Mouse (Mus musculus): ENCODE results near the gene Myo5a. TPM values are rescaled to one million over a fixed set of nuclear protein-coding genes. Genes with fewer than 3 reads are reported as not detected.
"Not testable (repeated sequence)": the region's sequence is repeated elsewhere in the genome, so short reads cannot be mapped to it uniquely, and the experiment has no call there.

The Myo5a gene
- polyA plus RNA-seq, 1 experiment from 2014 or later = 25.1 TPM

DNA sequence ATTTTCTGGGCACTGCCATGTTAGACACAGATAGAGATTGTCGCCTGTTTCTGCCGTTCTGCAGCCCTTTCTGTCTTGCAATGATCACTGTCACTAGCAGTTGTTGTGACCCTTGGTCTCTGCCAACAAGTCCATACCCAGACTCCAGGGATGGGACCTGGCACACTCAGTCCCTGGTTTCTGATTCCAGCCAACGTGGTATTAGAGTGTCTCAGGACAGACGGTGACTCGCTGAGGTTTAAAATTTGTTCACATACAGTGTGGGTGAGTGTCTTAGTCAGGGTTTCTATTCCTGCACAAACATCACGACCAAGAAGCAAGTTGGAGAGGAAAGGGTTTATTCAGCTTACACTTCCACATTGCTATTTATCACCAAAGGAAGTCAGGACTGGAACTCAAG lies 182.3 kb downstream of the Myo5a start:
- H3K9me3 ChIP-seq (ENCODE audit: control insufficient read depth, low read length); H3K27ac ChIP-seq (replicated peaks; ENCODE audit: low read depth, low read length); H3K9ac ChIP-seq (ENCODE audit: low read depth, low read length); H3K4me2 ChIP-seq (ENCODE audit: low read depth, low read length); H3K36me3 ChIP-seq (ENCODE audit: control insufficient read depth, insufficient read depth, low read length); DNase-seq (ENCODE audit: low spot score); ATAC-seq (ENCODE audit: low read depth); H3K27me3 ChIP-seq (replicated peaks; ENCODE audit: control insufficient read depth, insufficient read depth, low read length); H3K4me1 ChIP-seq (ENCODE audit: control insufficient read depth, insufficient read depth, low read length); H3K4me3 ChIP-seq (ENCODE audit: low read depth, low read length): not testable (repeated sequence)
- 62% methylated on average over 6 of the region's 6 CpGs for WGBS

DNA sequence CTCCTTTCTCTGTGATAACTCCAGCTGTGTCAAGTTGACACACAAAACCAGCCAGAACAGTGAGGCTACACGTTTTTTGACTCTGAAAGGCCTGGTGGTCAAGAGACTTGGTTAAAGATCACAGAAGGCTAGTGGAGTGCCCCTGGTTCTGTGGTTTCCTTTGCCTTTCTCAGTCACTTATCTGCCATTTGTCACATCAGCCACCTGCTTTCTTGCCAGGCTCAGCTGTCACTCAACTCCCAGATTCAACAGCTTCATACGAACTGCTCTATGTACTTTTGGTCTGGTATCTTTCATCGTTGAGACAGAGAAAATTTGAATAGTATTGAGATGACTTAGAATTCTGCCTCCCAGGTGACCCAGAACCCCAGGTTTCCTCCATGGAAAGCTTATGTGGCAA lies 183.0 kb downstream of the Myo5a start:
- 47% methylated on average over 3 of the region's 3 CpGs for WGBS
- H3K27ac ChIP-seq (replicated peaks; ENCODE audit: low read depth, low read length) = peak overlapping the region; percentile 21; the same call in 1 of the 2 replicates

DNA sequence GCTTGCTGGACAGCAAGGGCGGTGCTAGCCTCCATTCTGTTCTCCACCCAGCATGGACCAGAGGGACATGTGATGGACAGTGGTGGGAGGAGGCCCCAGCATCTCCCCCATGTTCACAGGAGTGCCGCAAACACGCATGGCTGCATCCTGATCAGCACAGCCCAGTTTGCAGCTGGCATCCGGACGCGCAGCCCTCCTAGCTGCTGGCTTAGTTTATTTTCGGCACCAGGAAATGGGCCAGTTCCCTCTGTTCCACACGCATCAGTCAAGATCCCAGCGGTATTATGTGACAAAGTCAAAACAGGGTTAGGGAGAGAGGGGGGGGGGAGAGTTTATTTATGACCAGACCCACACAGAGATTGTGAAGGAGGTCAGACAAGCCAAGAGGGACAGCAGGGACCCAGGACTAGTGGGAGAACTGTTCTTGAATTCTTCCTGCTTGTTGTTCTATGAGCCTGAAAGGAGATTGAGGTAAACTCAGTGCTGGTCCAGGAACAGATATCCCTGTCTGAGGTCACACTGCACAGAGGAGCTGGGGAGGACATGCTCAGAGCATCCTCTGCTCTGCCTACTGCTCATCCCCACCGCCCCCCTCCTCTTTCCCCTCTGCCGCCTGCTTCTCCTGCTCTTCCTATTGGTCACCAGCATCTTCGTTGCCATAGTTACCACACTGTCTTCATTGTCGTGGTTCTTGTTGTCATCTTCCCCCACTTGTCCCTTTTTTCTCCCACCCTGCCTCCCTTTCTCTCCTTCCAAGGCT lies 183.6 kb downstream of the Myo5a start:
- Histone ChIP-seq H3K9ac (ENCODE audit: low read depth, low read length) (no peak overlapping the region), H3K4me1 (ENCODE audit: control insufficient read depth, insufficient read depth, low read length) (no peaks in the 10 kb centered on the region; the same call in 1 of the 2 replicates), H3K4me3 (ENCODE audit: low read depth, low read length) (no peak overlapping the region), H3K36me3 (ENCODE audit: control insufficient read depth, insufficient read depth, low read length) (no peaks in the 10 kb centered on the region), H3K4me2 (ENCODE audit: low read depth, low read length) (no peak overlapping the region), H3K27ac (replicated peaks; ENCODE audit: low read depth, low read length) (peak overlapping the region; percentile 21; the same call in 1 of the 2 replicates), H3K27me3 (replicated peaks; ENCODE audit: control insufficient read depth, insufficient read depth, low read length) (no peaks in the 10 kb centered on the region), H3K9me3 (ENCODE audit: control insufficient read depth, low read length) (no peaks in the 10 kb centered on the region)
- peak; percentile 52 for DNase-seq (ENCODE audit: low spot score)
- WGBS = 57% methylated on average over 13 of the region's 13 CpGs
- ATAC-seq (ENCODE audit: low read depth) = peak; percentile 67; the same call in 1 of the 2 replicates

More for the DNA sequence above, 183.0 kb downstream of the Myo5a start:
- DNase-seq (ENCODE audit: low spot score) (no peak), ATAC-seq (ENCODE audit: low read depth) (no peak)
- Histone ChIP-seq H3K9ac (ENCODE audit: low read depth, low read length) (no peak overlapping the region), H3K27me3 (replicated peaks; ENCODE audit: control insufficient read depth, insufficient read depth, low read length) (no peaks in the 10 kb centered on the region), H3K36me3 (ENCODE audit: control insufficient read depth, insufficient read depth, low read length) (no peaks in the 10 kb centered on the region), H3K4me2 (ENCODE audit: low read depth, low read length) (no peak overlapping the region), H3K4me1 (ENCODE audit: control insufficient read depth, insufficient read depth, low read length) (no peaks in the 10 kb centered on the region; the same call in 1 of the 2 replicates), H3K9me3 (ENCODE audit: control insufficient read depth, low read length) (no peaks in the 10 kb centered on the region), H3K4me3 (ENCODE audit: low read depth, low read length) (no peak overlapping the region)

DNA sequence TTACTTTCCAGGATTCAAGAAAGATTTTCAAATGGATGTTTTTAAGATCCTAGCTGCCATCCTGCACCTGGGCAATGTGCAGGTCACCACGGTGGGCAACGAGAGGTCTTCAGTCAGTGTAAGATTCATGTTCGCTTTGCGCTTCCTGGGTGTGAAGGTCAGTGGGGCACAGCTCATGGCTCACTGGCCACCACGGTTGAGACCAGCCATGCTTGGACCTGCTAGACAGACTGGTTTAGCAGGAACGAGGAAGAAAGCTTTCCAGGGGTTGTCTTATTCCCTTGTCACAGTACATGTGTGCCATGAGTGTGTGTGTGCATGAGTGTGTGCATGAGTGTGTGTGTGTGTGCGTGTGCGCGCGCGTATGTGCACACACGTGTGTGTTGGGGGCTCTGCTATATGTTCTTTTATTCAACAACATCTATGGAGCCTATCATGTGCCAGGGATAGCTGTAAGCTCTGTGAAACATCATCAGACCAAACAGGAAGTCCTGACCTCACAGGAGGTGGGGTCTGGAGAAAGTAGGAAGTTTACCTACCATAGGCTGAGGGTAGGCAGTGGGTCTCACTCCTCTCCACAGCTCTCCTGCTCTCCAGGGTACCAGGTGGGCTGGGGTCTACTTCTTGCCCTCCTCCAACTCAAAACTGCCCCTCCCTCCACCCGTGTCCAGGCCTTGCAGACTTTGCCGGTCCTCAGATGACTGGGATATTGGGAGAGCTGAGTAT lies 185.2 kb downstream of the Myo5a start:
- Histone ChIP-seq H3K4me3 (ENCODE audit: low read depth, low read length) (no peak overlapping the region), H3K36me3 (ENCODE audit: control insufficient read depth, insufficient read depth, low read length) (no peaks in the 10 kb centered on the region), H3K4me1 (ENCODE audit: control insufficient read depth, insufficient read depth, low read length) (no peaks in the 10 kb centered on the region; the same call in 1 of the 2 replicates), H3K9me3 (ENCODE audit: control insufficient read depth, low read length) (no peaks in the 10 kb centered on the region), H3K27me3 (replicated peaks; ENCODE audit: control insufficient read depth, insufficient read depth, low read length) (no peaks in the 10 kb centered on the region), H3K27ac (replicated peaks; ENCODE audit: low read depth, low read length) (no peak overlapping the region), H3K9ac (ENCODE audit: low read depth, low read length) (no peak overlapping the region), H3K4me2 (ENCODE audit: low read depth, low read length) (no peak overlapping the region)
- WGBS = 88% methylated on average over 14 of the region's 14 CpGs
- DNase-seq (ENCODE audit: low spot score) (no peak), ATAC-seq (ENCODE audit: low read depth) (no peak)

DNA sequence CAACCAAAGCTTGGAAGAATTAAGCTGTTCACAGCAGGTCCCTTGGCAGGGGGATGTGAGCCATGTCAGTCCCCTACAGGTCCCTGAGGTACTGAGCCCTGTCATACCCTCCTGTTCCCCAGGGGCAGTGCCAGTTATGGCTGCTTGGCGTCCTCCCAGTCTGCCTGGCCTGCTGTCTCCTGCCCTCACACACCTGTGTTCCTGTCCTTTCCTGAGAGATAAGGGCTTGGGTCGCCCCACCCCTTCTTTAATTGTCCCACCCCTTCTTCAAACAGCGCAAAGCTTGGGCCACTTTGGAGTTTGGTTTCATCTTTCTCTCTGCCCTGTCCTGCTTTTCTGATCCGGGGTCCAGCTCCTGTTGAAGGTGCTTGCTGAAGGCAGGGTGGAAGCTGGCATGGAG lies 188.0 kb downstream of the Myo5a start:
- no peaks in the 10 kb centered on the region for H3K27me3 ChIP-seq (replicated peaks; ENCODE audit: control insufficient read depth, insufficient read depth, low read length)
- H3K9me3 ChIP-seq (ENCODE audit: control insufficient read depth, low read length) = no peaks in the 10 kb centered on the region
- WGBS = 74% methylated on average over 4 of the region's 4 CpGs
- H3K36me3 ChIP-seq (ENCODE audit: control insufficient read depth, insufficient read depth, low read length) = no peaks in the 10 kb centered on the region
- no peak overlapping the region for H3K4me2 ChIP-seq (ENCODE audit: low read depth, low read length)
- no peak overlapping the region for H3K9ac ChIP-seq (ENCODE audit: low read depth, low read length)
- H3K27ac ChIP-seq (replicated peaks; ENCODE audit: low read depth, low read length) = no peak overlapping the region
- H3K4me3 ChIP-seq (ENCODE audit: low read depth, low read length) = no peak overlapping the region
- no peak for ATAC-seq (ENCODE audit: low read depth)
- DNase-seq (ENCODE audit: low spot score) = no peak
- no peaks in the 10 kb centered on the region; the same call in 1 of the 2 replicates for H3K4me1 ChIP-seq (ENCODE audit: control insufficient read depth, insufficient read depth, low read length)

DNA sequence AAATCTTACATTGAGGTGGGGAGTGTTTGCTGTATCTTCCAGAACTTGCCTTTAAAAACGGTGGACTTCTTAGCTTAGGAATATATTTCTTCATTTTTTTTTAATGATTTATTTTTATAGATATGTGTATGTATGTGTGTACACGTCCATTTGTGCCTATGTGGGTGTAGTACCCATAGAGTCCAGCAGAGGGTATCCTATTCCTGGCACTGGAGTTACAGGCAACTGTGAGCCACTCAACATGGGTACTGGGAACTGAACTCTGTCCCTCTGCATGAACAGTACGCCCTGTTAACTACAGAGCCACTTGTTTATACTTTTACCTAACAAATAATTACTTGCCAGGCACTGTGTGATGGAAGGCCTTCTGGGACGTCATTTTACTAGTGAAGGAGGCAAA lies 188.8 kb downstream of the Myo5a start:
- 86% methylated on average over 4 of the region's 4 CpGs for WGBS
- no peaks in the 10 kb centered on the region for H3K4me1 ChIP-seq (ENCODE audit: control insufficient read depth, insufficient read depth, low read length)
- no peak overlapping the region for H3K4me3 ChIP-seq (ENCODE audit: low read depth, low read length)
- H3K4me2 ChIP-seq (ENCODE audit: low read depth, low read length) = no peak overlapping the region
- ATAC-seq (ENCODE audit: low read depth) (no peak), DNase-seq (ENCODE audit: low spot score) (no peak)
- no peak overlapping the region for H3K27ac ChIP-seq (replicated peaks; ENCODE audit: low read depth, low read length)
- no peaks in the 10 kb centered on the region for H3K9me3 ChIP-seq (ENCODE audit: control insufficient read depth, low read length)
- no peaks in the 10 kb centered on the region for H3K27me3 ChIP-seq (replicated peaks; ENCODE audit: control insufficient read depth, insufficient read depth, low read length)
- H3K9ac ChIP-seq (ENCODE audit: low read depth, low read length) = no peak overlapping the region
- no peaks in the 10 kb centered on the region for H3K36me3 ChIP-seq (ENCODE audit: control insufficient read depth, insufficient read depth, low read length)

DNA sequence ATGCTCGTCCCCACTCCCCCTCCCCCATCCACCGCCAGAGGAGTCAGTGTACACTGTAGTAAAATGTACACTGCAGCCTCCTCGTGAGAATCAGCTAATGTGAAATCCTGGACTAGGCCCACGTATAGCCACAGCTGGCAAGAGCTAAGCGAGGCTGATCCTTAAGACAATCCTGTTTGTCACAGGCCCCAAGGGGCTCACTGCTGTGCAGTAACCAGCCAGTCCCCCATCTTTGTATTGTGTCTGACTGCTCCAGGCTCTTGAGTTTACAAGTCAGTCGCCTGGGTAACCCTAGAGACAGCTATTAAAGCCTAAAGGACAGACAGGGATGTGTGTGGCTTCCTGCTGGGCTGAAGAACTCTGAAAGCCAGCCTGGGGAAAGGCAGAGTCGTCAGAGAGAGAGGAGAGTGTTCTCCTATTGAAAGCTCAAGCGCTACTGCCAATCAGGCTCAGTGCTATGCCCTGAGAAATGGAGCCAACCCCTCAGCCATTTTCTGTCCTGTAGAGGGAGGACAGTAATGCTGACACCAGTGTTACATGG lies 190.6 kb downstream of the Myo5a start:
- ATAC-seq (ENCODE audit: low read depth) (peak; percentile 66; the same call in 1 of the 2 replicates), DNase-seq (ENCODE audit: low spot score) (peak; percentile 34)
- Histone ChIP-seq H3K27me3 (replicated peaks; ENCODE audit: control insufficient read depth, insufficient read depth, low read length) (no peaks in the 10 kb centered on the region), H3K4me1 (ENCODE audit: control insufficient read depth, insufficient read depth, low read length) (no peaks in the 10 kb centered on the region), H3K9me3 (ENCODE audit: control insufficient read depth, low read length) (no peaks in the 10 kb centered on the region), H3K4me3 (ENCODE audit: low read depth, low read length) (no peak overlapping the region), H3K4me2 (ENCODE audit: low read depth, low read length) (no peak overlapping the region), H3K9ac (ENCODE audit: low read depth, low read length) (0 out of 2 replicates have a peak overlapping the region, but pooled peaks have one; percentile 8), H3K36me3 (ENCODE audit: control insufficient read depth, insufficient read depth, low read length) (no peaks in the 10 kb centered on the region), H3K27ac (replicated peaks; ENCODE audit: low read depth, low read length) (no peak overlapping the region)
- 12% methylated on average over 7 of the region's 8 CpGs for WGBS

DNA sequence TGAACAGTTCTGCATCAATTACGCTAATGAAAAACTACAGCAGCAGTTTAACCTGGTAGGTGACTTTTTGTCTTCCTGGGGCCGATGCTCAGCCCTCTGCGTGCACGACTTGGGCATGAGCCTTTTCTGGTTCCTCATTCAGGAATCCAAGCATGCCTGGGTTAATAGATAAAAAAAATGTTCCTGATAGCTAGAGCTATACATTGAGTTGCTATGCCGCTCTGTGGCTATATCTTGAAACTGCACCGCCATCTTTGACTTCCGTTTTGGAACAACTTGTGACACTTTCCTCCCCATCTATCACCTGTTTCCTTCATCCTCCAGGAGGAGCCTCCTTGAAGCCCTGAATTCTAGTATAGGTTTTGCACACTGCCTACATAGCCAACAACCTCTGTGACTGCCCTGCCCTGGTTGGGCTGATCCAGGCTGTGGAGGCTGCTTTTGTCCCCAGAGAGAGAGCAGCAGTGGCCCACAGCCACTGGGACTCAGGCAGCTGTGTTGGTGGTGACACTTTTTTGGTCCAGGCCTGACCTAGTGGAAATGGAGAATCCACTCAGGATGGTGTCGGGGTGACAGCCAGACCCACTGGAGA lies 191.5 kb downstream of the Myo5a start:
- H3K4me3 ChIP-seq (ENCODE audit: low read depth, low read length) = no peak overlapping the region
- DNase-seq (ENCODE audit: low spot score) (no peak), ATAC-seq (ENCODE audit: low read depth) (no peak)
- H3K9me3 ChIP-seq (ENCODE audit: control insufficient read depth, low read length) = no peaks in the 10 kb centered on the region
- H3K36me3 ChIP-seq (ENCODE audit: control insufficient read depth, insufficient read depth, low read length) = no peaks in the 10 kb centered on the region
- no peak overlapping the region for H3K27ac ChIP-seq (replicated peaks; ENCODE audit: low read depth, low read length)
- no peak overlapping the region for H3K9ac ChIP-seq (ENCODE audit: low read depth, low read length)
- no peaks in the 10 kb centered on the region for H3K27me3 ChIP-seq (replicated peaks; ENCODE audit: control insufficient read depth, insufficient read depth, low read length)
- WGBS = 71% methylated on average over 8 of the region's 8 CpGs
- no peak overlapping the region for H3K4me2 ChIP-seq (ENCODE audit: low read depth, low read length)
- H3K4me1 ChIP-seq (ENCODE audit: control insufficient read depth, insufficient read depth, low read length) = no peaks in the 10 kb centered on the region
